Mouse (Mus musculus) liver, adult 2 months (tissue): ENCODE results near the gene Prss47. TPM values are rescaled to one million over a fixed set of nuclear protein-coding genes. Genes with fewer than 3 reads are reported as not detected.

Source experiments
- DNase-seq: peaks from one replicate; pipeline ENCODE4 v3.0.0-alpha.2; 2011; ENCODE audit warnings: low read depth, low spot score; ENCODE audit errors: extremely low read depth
- H3K27ac ChIP-seq: fragments of 200-500 bp; replicated peaks from 2 replicates; pipeline ENCODE4 v1.5.1; 2012; ENCODE audit warnings: low read depth, mild to moderate bottlenecking, control low read depth, inconsistent platforms, low read length; ENCODE audit not compliant: insufficient read depth
- H3K27me3 ChIP-seq: fragments of 200-500 bp; 2 replicates; pipeline ENCODE4 v1.6.1; 2012; ENCODE audit warnings: mild to moderate bottlenecking, moderate library complexity, low read length, inconsistent platforms; ENCODE audit not compliant: control insufficient read depth, insufficient read depth
- H3K36me3 ChIP-seq: fragments of 200-500 bp; 2 replicates; pipeline ENCODE4 v1.6.1; 2012; ENCODE audit warnings: low read length, inconsistent platforms; ENCODE audit not compliant: control insufficient read depth, insufficient read depth
- H3K4me1 ChIP-seq: fragments of 200-500 bp; 2 replicates; pipeline ENCODE4 v1.6.1; 2011; ENCODE audit warnings: low read length; ENCODE audit not compliant: control insufficient read depth, insufficient read depth
- H3K4me3 ChIP-seq: fragments of 200-500 bp; 2 replicates; pipeline ENCODE4 v1.5.1; 2011; ENCODE audit warnings: low read depth, mild to moderate bottlenecking, control low read depth, low read length, moderate library complexity; ENCODE audit not compliant: insufficient read depth
- H3K79me2 ChIP-seq: fragments of 200-500 bp; 2 replicates; pipeline ENCODE4 v1.6.1; 2012; ENCODE audit warnings: inconsistent platforms, mild to moderate bottlenecking, low read length, moderate library complexity; ENCODE audit not compliant: control insufficient read depth, insufficient read depth
- H3K9ac ChIP-seq: fragments of 200-500 bp; 2 replicates; pipeline ENCODE4 v1.6.1; 2012; ENCODE audit warnings: low read depth, mild to moderate bottlenecking, control low read depth, inconsistent platforms, low read length
- CTCF ChIP-seq: fragments of 200-500 bp; IDR thresholded peaks from 2 replicates; pipeline ENCODE4 v1.5.1; 2011; ENCODE audit warnings: low read depth, low read length, control low read depth
- POLR2A ChIP-seq: fragments of 200-500 bp; IDR thresholded peaks from 2 replicates; pipeline ENCODE4 v1.6.1; 2011; ENCODE audit warnings: low read length, control low read depth; ENCODE audit not compliant: insufficient read depth; ENCODE audit errors: extremely low read depth
- WGBS: fragments of 180-500 bp; shearing (Covaris S2); methylation state at CpG from one replicate; pipeline ENCODE4 v1.1.7; 2018; 5-methylcytosine and 5-hydroxymethylcytosine counted together
- polyA plus RNA-seq: library from polyadenylated mRNA; depleted of rRNA; stranded (reverse); fragments of >200 nt; gene quantifications from 2 replicates; pipeline ENCODE4 v1.2.3, GENCODE M21; 2012; rRNA removed
- total RNA-seq: library from RNA; depleted of rRNA; stranded (reverse); fragments of >200 nt; gene quantifications from 2 replicates; pipeline ENCODE4 v1.2.3, GENCODE M21; 2014; rRNA removed

The Prss47 gene
- not detected in 2 replicates for total RNA-seq
- polyA plus RNA-seq = not detected in 2 replicates

GRCm38 (mm10) chr13:65052660-65053059, at the start of gene Prss47:
Gene Prss47 (minus strand): TSS chr13:65052760.
- no peak for TF ChIP-seq POLR2A
- TF ChIP-seq CTCF = no peak
- H3K9ac ChIP-seq = no peak within 1 kb of the TSS
- H3K27ac ChIP-seq = no peak within 1 kb of the TSS
- no peaks in the 10 kb centered on the region for H3K36me3 ChIP-seq
- WGBS = 90% methylated on average over 9 of the region's 9 CpGs
- H3K4me3 ChIP-seq = no peak within 1 kb of the TSS
- H3K79me2 ChIP-seq = no peaks in the 10 kb centered on the region
- H3K4me1 ChIP-seq = no peaks in the 10 kb centered on the region
- no peaks in the 10 kb centered on the region for H3K27me3 ChIP-seq
- no peak for DNase-seq

- 87% methylated on average over 3 of the region's 3 CpGs for WGBS
- no peaks in the 10 kb centered on the region for H3K4me1 ChIP-seq
- H3K79me2 ChIP-seq = peaks cover 24% of the 10 kb centered on the region; the same call in 1 of the 2 replicates
- no peak for TF ChIP-seq CTCF
- no peak for TF ChIP-seq POLR2A
- H3K27me3 ChIP-seq = no peaks in the 10 kb centered on the region
- no peak for DNase-seq
- H3K27ac ChIP-seq = no peak overlapping the region
- H3K9ac ChIP-seq = no peak overlapping the region
- no peaks in the 10 kb centered on the region; the same call in 1 of the 2 replicates for H3K36me3 ChIP-seq
- no peak overlapping the region for H3K4me3 ChIP-seq
Measured at GRCm38 (mm10) chr13:65101232-65101631, 48.7 kb upstream of the Prss47 start.

DNA sequence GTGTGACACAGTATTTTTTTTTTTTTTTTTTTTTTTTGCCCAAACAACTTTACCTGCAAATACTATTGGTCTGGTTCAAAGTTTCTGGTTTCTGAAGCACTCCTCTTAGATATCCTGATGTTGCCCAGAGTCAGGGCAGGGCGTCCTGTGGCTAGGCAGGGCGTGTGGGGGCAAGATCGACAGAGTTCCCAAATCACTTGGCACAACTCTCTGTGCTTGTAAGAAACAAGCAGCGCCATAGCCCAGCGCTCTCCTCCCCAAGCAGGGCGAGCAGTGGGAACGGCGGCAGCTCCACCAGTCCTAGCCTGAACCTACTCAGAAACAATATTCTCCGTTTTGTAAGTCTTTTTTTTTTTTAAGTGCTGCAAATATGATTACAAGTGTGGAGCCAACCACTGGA, 48.1 kb upstream of the Prss47 start:
- TF ChIP-seq CTCF (no peak), POLR2A (no peak)
- H3K27ac ChIP-seq = no peak overlapping the region
- H3K4me1 ChIP-seq = no peaks in the 10 kb centered on the region
- H3K27me3 ChIP-seq = no peaks in the 10 kb centered on the region
- DNase-seq = no peak
- H3K9ac ChIP-seq = no peak overlapping the region
- no peak overlapping the region for H3K4me3 ChIP-seq
- 95% methylated on average over 9 of the region's 9 CpGs for WGBS
- H3K79me2 ChIP-seq = peaks cover 21% of the 10 kb centered on the region; the same call in 1 of the 2 replicates
- no peaks in the 10 kb centered on the region; the same call in 1 of the 2 replicates for H3K36me3 ChIP-seq

DNA sequence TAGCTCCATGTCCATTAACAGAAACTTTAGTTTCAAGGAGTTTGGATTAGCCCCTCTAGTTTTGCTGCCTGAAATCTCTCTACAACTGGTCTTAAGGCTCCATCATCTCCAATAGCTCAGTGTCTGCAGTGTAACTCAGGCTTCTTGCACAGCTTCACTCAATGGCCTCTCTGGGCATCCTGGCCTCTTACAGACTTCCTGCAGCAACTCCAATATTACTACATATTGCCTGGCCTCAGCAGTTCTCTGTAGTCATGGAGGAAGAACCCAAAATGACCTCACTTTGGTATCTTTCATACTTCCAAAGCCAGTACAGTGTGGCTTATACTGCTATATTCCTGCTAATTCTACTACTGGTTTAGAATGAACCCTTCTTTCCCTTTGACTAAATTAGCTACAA, 44.5 kb upstream of the Prss47 start:
- Histone ChIP-seq H3K79me2 (peaks cover 13% of the 10 kb centered on the region; the same call in 1 of the 2 replicates), H3K27ac (no peak overlapping the region), H3K9ac (no peak overlapping the region), H3K4me3 (no peak overlapping the region), H3K36me3 (peaks cover 1% of the 10 kb centered on the region; the same call in 1 of the 2 replicates), H3K4me1 (no peaks in the 10 kb centered on the region), H3K27me3 (no peaks in the 10 kb centered on the region)
- no peak for TF ChIP-seq POLR2A
- TF ChIP-seq CTCF = no peak
- DNase-seq = no peak

GRCm38 (mm10) chr13:65095923-65096322, 43.4 kb upstream of the Prss47 start:
- no peak overlapping the region for H3K4me3 ChIP-seq
- peaks cover 13% of the 10 kb centered on the region; the same call in 1 of the 2 replicates for H3K79me2 ChIP-seq
- H3K27ac ChIP-seq = no peak overlapping the region
- TF ChIP-seq POLR2A (no peak), CTCF (no peak)
- no peak for DNase-seq
- no peaks in the 10 kb centered on the region for H3K4me1 ChIP-seq
- H3K9ac ChIP-seq = no peak overlapping the region
- WGBS = 97% methylated on average over 4 of the region's 4 CpGs
- peaks cover 1% of the 10 kb centered on the region; the same call in 1 of the 2 replicates for H3K36me3 ChIP-seq
- no peaks in the 10 kb centered on the region for H3K27me3 ChIP-seq

DNA sequence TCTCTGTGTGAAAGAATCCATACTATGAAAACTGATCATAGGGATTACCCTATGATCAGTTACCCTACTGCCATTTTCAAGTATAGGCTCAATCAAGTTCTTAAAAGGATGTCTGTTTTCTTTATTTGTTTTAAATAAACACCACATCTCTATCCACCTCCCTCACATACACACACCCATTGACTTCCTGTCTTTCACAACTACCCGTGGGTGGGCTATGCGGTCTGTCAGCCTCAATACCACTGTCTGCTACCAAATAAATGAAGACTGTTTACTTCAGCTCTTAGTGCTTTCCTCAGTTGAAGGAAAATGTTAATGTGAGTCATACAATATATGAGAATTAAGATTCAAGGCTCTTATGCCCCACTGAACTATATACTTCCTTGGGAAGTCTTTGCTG, 17.4 kb upstream of the Prss47 start:
- Histone ChIP-seq H3K4me3 (no peak overlapping the region), H3K4me1 (no peaks in the 10 kb centered on the region), H3K79me2 (no peaks in the 10 kb centered on the region), H3K27me3 (no peaks in the 10 kb centered on the region), H3K27ac (no peak overlapping the region), H3K36me3 (peaks cover 26% of the 10 kb centered on the region), H3K9ac (no peak overlapping the region)
- TF ChIP-seq CTCF (no peak), POLR2A (no peak)
- DNase-seq = no peak
- WGBS = 78% methylated on average over 2 of the region's 2 CpGs
